Mouse (Mus musculus): ENCODE data around the gene Hebp1.

Hebp1 gene

DNA sequence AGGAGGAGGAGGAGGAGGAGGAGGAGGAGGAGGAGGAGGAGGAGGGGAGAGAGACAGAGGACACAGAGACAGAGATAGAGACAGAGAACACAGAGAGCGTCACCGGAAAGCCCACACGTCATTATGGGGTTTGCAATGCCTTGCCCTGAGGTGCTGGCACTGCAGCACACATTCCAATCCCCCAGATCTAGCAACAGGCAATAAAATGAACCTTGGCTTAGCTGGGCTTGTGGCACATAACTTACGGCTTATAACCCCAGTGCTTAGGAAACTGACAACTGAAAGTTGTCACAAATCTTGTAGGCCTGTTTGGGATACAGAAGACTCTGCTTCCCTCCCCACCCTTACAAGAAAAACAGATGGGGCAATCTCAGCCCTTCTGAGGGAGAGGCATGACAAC lies 107.2 kb downstream of the Hebp1 start:
- no peak for DNase-seq (ENCODE audit: low read depth, low spot score)
- H3K27me3 ChIP-seq (ENCODE audit: control insufficient read depth, insufficient read depth, low read length, poor library complexity, severe bottlenecking), result no peaks in the 10 kb centered on the region
- H3K36me3 ChIP-seq (ENCODE audit: control insufficient read depth, insufficient read depth, low read length, poor library complexity, severe bottlenecking), result no peaks in the 10 kb centered on the region

DNA sequence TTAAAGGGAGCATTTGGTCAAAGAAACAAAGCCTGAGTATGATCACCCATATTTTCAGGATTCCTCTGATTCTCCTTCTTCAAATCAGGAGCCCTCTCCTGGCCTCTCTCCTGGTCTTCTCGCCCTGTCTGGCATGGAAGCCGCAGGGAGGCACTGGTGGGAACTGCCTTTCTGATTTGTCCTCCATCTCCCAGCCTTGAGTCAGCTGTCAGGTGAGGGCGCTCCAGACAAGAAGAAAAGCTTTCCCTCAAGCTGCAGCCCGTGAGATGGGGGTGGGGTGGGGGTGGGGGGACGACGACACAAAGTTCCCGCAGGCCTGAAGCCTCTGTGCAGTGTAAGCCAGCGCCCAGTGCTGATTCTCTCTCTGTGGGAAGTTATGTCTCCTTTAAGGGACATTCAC lies 108.0 kb downstream of the Hebp1 start:
- Histone ChIP-seq H3K36me3 (ENCODE audit: control insufficient read depth, insufficient read depth, low read length, poor library complexity, severe bottlenecking) (no peaks in the 10 kb centered on the region), H3K27me3 (ENCODE audit: control insufficient read depth, insufficient read depth, low read length, poor library complexity, severe bottlenecking) (no peaks in the 10 kb centered on the region)
- no peak for DNase-seq (ENCODE audit: low read depth, low spot score)

DNA sequence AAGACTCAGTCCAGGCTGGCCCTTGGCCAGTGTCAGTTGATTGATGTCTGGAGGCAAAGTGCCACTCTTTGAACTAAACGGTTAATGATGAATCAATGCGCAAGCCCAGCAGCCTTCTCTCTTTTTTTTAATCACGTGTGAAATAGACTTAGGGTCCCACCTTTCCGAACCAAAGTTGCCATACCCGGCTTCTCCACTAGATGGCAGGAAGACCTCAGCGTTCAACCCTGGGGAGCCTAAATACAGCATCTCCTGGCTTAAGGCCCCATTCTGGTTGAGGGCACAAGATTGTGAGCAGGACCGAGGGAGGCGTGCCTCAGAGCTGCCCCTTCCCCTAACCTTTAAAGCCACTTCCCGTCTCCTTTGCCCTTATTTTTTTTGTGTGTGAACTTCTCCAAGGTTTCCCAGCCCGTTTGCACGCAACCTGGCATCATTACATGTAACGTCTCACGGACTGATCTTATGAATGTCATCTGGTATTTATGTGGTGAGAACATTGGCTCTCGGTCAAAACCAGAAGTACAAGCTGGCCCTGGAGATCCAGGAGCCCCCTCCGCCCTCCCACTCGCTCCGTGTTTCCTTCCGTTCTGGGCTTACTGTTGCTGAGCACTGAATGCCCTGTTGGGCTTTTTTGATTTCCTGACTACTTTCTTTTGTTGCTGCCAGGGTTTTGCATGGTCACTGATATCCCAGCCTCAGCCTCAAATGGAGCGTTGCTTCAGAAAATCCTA lies 109.9 kb downstream of the Hebp1 start:
- Histone ChIP-seq H3K36me3 (ENCODE audit: control insufficient read depth, insufficient read depth, low read length, poor library complexity, severe bottlenecking) (no peaks in the 10 kb centered on the region), H3K27me3 (ENCODE audit: control insufficient read depth, insufficient read depth, low read length, poor library complexity, severe bottlenecking) (no peaks in the 10 kb centered on the region)
- peak; percentile 79 for DNase-seq (ENCODE audit: low read depth, low spot score)
